Mouse (Mus musculus): Measurements from ENCODE around the gene Mef2b. TPM values are rescaled to one million over a fixed set of nuclear protein-coding genes. Genes with fewer than 3 reads are reported as not detected.

The Mef2b gene
- total RNA-seq, 2 experiments from 2014 or later: 0.36 TPM; not detected in 1

GRCm38 (mm10) chr8:70188707-70189106 lies 49.2 kb downstream of the Mef2b start:
- H3K4me3 ChIP-seq: no peak overlapping the region
- TF ChIP-seq CTCF (IDR thresholded peaks at IDR 0.05): no peak
- intact Hi-C loops (cut with DNase I): no loop called here
- DNase-seq (ENCODE audit: extremely low spot score in 1 of 2, low spot score in 2 of 2): no peak
- no peak overlapping the region for H3K27ac ChIP-seq

- TF ChIP-seq CTCF (IDR thresholded peaks at IDR 0.05): no peak
These were observed 53.7 kb downstream of the Mef2b start for GRCm38 (mm10) chr8:70193238-70193637.

GRCm38 (mm10) chr8:70194191-70194590 lies 54.7 kb downstream of the Mef2b start:
- no peak for DNase-seq (ENCODE audit: extremely low spot score in 1 of 2, low spot score in 2 of 2)
- intact Hi-C loops (cut with DNase I): no loop called here
- no peak overlapping the region for H3K4me3 ChIP-seq

More at GRCm38 (mm10) chr8:70193238-70193637, 53.7 kb downstream of the Mef2b start:
- Histone ChIP-seq H3K4me3 (no peak overlapping the region), H3K27ac (no peak overlapping the region)
- intact Hi-C loops (cut with DNase I): no loop called here
- DNase-seq (ENCODE audit: extremely low spot score in 1 of 2, low spot score in 2 of 2): no peak

GRCm38 (mm10) chr8:70195762-70196161 lies 56.3 kb downstream of the Mef2b start:
- Histone ChIP-seq H3K27ac (no peak overlapping the region), H3K4me3 (no peak overlapping the region)
- TF ChIP-seq CTCF (IDR thresholded peaks at IDR 0.05): no peak; the same call in 1 of the 2 replicates
- intact Hi-C loops (cut with DNase I): no loop called here
- DNase-seq (ENCODE audit: extremely low spot score in 1 of 2, low spot score in 2 of 2): no peak

More at GRCm38 (mm10) chr8:70194191-70194590, 54.7 kb downstream of the Mef2b start:
- H3K27ac ChIP-seq: no peak overlapping the region
- TF ChIP-seq CTCF (IDR thresholded peaks at IDR 0.05): no peak

DNA sequence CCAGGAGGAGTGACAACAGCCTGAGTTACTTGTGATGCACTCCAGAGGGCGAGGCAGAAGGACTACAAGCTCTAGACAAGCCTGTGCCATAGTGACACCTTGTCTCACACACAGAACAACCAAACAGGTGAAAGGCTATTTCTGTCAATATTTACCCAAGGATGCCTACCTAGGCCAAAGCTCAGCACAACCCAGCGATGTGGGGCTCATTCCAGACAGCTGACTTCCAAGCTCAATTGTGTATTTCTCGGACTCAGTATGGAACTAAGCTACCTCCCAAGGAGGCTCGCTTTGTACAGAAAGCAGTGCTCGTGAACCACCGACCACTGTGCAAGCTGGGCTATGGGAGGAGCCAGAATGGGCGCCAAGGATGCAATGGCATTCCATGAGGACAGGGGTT lies 58.1 kb downstream of the Mef2b start:
- H3K27ac ChIP-seq: no peak overlapping the region
- no peak for DNase-seq (ENCODE audit: extremely low spot score in 1 of 2, low spot score in 2 of 2)
- no peak for TF ChIP-seq CTCF (IDR thresholded peaks at IDR 0.05)
- intact Hi-C loops (cut with DNase I): no loop called here
- H3K4me3 ChIP-seq: no peak overlapping the region

- DNase-seq (ENCODE audit: extremely low spot score in 1 of 2, low spot score in 2 of 2): peak; percentile 28 to 34
- peak overlapping the region; percentile 36 for H3K27ac ChIP-seq
- peak; percentile 57 for TF ChIP-seq CTCF (IDR thresholded peaks at IDR 0.05)
- intact Hi-C loops (cut with DNase I): loop anchor here (1.0 kb wide), 1 partner anchor 23 kb away; no protein-coding TSS in a partner anchor
- no peak overlapping the region for H3K4me3 ChIP-seq
These were observed 60.7 kb downstream of the Mef2b start for GRCm38 (mm10) chr8:70200098-70200681.

DNA sequence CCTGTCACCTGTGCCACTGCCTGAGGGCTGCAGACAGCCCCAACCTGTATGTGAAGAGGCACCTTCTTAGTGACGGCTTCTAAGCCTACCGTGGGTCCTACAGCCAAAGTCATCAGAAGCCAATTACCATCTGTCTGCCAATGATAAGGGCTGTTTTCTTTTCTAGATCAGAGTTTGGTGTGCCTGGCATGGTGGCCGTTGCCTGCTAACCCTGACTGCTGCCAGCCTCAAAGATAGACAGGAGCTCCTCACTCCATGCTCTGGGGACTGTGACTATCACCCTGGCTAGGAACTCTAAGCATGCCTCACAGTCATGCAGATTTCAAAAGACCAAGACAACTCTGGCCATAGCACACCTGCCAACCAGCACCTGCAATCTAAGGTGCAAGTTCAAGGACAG lies 61.9 kb downstream of the Mef2b start:
- intact Hi-C loops (cut with DNase I): no loop called here
- DNase-seq (ENCODE audit: extremely low spot score in 1 of 2, low spot score in 2 of 2): no peak
- TF ChIP-seq CTCF (IDR thresholded peaks at IDR 0.05): no peak
- H3K27ac ChIP-seq: no peak overlapping the region
- no peak overlapping the region for H3K4me3 ChIP-seq

- no peak for DNase-seq (ENCODE audit: extremely low spot score in 1 of 2, low spot score in 2 of 2)
- no peak for TF ChIP-seq CTCF (IDR thresholded peaks at IDR 0.05)
- Histone ChIP-seq H3K4me3 (no peak overlapping the region), H3K27ac (peak overlapping the region; percentile 45)
- intact Hi-C loops (cut with DNase I): no loop called here
These were observed 63.6 kb downstream of the Mef2b start for GRCm38 (mm10) chr8:70203072-70203471.

GRCm38 (mm10) chr8:70204757-70205156 lies 65.2 kb downstream of the Mef2b start:
- DNase-seq (ENCODE audit: extremely low spot score in 1 of 2, low spot score in 2 of 2): no peak
- intact Hi-C loops (cut with DNase I): no loop called here
- no peak overlapping the region for H3K4me3 ChIP-seq
- H3K27ac ChIP-seq: no peak overlapping the region
- no peak for TF ChIP-seq CTCF (IDR thresholded peaks at IDR 0.05)

GRCm38 (mm10) chr8:70208130-70208529 lies 68.6 kb downstream of the Mef2b start:
- Histone ChIP-seq H3K27ac (no peak overlapping the region), H3K4me3 (no peak overlapping the region)
- no peak; the same call in 1 of the 2 replicates for TF ChIP-seq CTCF (IDR thresholded peaks at IDR 0.05)
- intact Hi-C loops (cut with DNase I): no loop called here
- DNase-seq (ENCODE audit: extremely low spot score in 1 of 2, low spot score in 2 of 2): no peak

DNA sequence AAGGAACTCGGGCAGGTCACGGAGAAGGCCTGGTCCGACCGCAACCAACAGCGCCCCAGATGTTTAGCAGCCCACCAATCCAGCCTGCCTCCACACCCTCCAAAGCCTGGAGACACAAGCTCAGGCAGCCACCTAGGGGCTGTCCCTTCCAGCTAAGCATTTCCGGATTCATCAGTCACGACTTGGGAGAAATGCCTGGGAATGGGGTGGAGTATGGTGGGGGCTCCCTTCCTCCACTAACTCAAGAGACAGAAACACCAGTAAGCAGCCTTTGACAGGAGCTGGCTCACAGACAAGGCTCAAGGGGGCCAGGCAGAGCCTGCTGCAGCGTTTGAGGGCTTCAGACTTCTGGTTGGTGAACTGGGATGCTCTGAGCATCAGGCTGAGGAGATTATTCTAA lies 71.0 kb downstream of the Mef2b start:
- TF ChIP-seq CTCF (IDR thresholded peaks at IDR 0.05): peak; percentile 8
- peak; percentile 34 to 36 for DNase-seq (ENCODE audit: extremely low spot score in 1 of 2, low spot score in 2 of 2)
- intact Hi-C loops (cut with DNase I): loop anchor here (2.0 kb wide), 1 partner anchor 24 kb away; the partner anchor contains the start of genes Armc6 and Sugp2
- H3K4me3 ChIP-seq: peak overlapping the region; percentile 91
- peak overlapping the region; percentile 61 for H3K27ac ChIP-seq

GRCm38 (mm10) chr8:70211275-70211674 lies 71.8 kb downstream of the Mef2b start:
- H3K27ac ChIP-seq: peak overlapping the region; percentile 80
- peak overlapping the region; percentile 91 for H3K4me3 ChIP-seq
- no peak for DNase-seq (ENCODE audit: extremely low spot score in 1 of 2, low spot score in 2 of 2)
- no peak for TF ChIP-seq CTCF (IDR thresholded peaks at IDR 0.05)
- intact Hi-C loops (cut with DNase I): loop anchor here (2.0 kb wide), 1 partner anchor 24 kb away; the partner anchor contains the start of genes Armc6 and Sugp2

GRCm38 (mm10) chr8:70211726-70212111 lies 72.2 kb downstream of the Mef2b start:
- TF ChIP-seq CTCF (IDR thresholded peaks at IDR 0.05): no peak
- DNase-seq (ENCODE audit: extremely low spot score in 1 of 2, low spot score in 2 of 2): no peak
- peak overlapping the region; percentile 91 for H3K4me3 ChIP-seq
- intact Hi-C loops (cut with DNase I): loop anchor here (2.0 kb wide), 1 partner anchor 23 kb away; the partner anchor contains the start of genes Armc6 and Sugp2
- peak overlapping the region; percentile 80 for H3K27ac ChIP-seq
